Mouse (Mus musculus) T-cell, adult 2 months (primary cell): ENCODE measurements around the gene Gstm1.
"Not testable (repeated sequence)": the region's sequence is repeated elsewhere in the genome, so short reads cannot be mapped to it uniquely, and the experiment has no call there.

ENCODE experiments used
- DNase-seq: peaks from one replicate; pipeline ENCODE4 v3.0.0; 2022; ENCODE audit warnings: low spot score

The Gstm1 gene

DNA sequence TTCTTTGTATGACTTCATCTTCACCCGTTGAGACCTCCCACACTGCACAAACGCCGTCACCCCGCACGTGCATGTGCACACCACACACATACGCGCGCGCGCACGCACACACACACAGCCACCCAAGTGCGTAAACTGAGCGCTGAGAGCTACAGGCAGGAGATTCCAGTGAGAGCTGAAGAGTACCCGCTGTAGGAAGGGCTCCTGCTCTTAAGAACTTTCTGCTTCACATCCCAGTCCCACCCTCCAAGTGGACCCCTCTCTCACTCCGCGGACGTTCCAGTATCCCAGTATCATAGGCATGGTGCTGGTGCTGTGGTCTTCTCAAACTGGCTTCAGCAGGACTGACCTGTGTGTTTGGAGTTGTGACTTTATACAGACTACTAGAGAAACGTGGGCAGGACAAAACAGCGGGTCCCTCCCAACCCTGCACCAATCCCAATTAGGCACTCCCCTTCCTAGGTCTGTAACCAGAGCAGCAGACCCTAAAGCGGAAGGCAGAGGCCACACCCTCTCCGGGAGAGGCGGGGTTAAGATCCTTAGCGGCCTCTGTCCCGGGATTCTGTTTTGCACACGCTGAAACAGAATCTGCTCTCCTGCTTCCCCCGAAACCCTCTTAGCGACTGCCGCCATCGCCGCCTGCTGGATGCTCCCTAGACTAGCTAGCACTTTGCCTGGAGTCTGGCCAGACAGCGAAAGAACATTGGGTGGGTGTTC, at the start of gene Gstm1:
Gstm1 (minus strand) TSS at position 501 of the 717 bp plus-strand sequence.
- DNase-seq: peak; percentile 69

DNA sequence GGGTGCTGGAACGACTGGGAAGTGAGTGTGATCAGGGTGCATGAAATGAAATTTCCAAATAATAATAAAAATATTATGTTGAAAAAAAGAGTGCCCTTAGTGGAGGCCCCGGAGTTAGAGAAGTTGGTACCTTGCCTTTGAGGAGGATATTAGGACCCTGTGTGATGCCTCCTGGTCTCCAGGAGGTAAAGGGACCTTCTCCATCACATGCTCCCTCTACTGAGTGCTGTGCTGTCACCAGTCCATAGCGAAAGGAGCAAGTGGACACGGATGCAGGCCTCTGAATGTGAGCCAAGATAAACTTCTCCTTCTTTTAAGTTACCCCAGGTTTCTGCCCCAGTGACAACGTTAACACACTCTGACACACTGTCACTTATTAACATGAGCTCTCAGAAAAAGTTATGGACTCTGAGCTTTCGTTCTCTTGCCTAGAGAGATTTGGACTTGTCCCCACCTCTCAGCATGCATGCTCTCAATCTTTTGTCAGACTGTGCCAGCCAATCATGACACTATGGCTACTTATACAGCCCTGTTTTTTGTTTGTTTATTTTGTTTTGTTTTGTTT, 49.7 kb upstream of the Gstm1 start:
- no peak for DNase-seq

DNA sequence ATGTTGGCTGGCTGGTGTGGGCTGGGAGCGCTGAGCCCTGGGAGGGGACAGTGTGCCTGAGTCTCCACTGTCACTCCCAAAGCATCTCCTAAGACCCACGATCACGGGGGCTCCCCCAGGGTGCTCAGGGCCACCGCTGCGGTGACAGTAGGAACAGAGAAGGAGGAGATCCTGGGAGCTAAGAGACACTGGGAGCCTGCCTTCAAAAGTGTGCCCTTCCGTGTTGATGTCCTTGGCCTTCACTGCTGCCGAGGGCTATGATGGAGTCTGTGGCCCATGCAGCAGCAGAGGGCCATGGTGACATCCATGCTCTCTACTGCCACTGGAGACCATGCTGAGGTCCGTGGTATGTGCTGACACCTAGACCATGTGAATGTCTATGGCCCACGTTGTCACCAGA, 47.8 kb upstream of the Gstm1 start:
- DNase-seq: no peak

DNA sequence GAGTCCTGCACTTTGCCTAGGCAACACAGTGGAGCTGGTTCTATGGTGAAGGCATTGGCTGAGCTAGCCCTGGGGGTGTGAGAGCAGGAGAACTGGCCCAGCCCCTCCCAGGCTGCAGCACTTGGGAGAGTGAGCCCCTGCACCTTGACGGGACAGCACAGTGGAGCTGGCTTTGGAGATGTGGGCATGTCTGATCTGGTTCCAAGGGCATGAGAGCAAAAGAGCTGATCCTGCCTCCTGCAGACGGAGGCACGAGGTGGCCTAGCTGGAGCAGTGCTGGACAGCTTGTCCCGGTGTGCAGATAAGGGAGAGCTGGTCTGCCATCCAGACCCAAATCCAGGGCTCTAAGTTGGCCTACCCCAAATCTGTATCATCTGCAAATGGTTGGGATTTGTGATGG, 46.9 kb upstream of the Gstm1 start:
- DNase-seq: no peak

DNA sequence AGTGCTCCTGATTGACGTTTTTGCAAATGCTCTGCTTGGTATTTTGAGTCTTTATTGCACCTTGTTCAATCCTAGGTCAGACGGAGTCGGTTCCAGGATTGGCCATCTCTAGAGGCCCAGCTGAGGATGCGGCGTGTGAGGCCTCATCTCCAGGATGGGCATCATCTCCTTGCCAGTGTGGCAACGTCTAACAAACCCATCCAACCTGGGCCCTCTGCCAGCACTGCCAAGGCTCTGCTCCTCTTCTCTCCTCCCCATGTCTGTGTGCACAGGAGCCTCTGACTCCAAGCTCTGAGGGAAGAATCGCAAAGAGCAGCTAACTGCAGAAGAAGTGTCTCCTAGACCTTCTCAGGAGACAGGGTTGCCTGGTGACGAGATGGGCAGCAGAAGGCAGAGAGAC, 44.9 kb upstream of the Gstm1 start:
- no peak for DNase-seq

DNA sequence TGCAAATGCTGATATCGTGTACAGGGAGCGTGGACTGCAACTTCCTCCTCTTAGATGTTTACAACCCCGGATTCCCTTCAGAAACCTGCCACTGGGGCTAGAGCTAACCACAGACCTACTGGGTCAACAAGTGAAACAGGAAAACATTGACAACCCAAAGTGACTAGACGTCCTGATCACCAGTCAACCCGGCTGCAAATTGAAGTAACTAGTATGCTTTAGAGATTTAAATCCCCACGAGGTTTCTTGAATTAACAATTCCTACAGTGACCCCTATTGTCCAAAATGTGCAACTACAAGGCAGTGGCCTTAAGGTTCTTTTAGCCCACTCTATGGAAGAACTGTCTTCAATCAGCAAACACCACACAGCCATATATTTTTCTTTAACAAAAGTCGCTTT, 43.6 kb upstream of the Gstm1 start:
- peak; percentile 50 for DNase-seq

DNA sequence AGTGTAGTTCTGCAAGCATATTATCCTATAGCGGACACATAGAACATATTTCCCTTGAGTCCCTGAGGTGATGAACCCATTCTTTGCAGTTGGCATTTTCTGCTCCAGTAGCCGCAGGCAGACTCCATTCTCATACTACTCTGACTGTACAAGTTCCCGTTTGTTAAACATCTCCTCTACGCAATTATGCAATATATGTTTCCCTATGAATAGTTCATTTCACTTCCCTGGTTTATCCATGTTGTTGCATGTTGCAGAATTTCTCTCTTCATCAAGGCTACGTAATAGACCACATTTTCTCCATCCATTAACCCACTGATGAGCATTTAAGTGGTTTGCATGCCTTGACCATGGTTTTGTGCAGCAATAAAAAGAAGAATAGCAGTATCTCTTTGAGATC, 32.7 kb upstream of the Gstm1 start:
- DNase-seq: no peak

DNA sequence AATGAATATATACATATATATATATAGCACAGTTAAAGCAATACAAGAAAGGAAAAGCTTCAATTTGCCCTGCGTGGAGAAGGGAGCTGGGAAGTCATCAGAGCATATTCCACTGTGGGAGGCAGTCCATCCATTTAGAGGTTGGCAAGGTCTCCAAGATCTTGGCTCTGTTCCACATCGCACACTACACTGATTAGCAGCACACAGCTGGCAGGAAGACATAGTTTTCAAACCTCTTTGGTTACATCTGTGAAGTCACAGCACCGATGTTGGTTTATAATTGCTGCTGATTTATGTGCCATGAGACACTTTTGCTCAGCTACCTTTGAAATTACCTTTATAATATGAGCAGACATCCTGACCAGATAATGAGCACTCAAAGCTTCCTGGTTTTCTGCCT, 30.5 kb upstream of the Gstm1 start:
- DNase-seq: no peak

DNA sequence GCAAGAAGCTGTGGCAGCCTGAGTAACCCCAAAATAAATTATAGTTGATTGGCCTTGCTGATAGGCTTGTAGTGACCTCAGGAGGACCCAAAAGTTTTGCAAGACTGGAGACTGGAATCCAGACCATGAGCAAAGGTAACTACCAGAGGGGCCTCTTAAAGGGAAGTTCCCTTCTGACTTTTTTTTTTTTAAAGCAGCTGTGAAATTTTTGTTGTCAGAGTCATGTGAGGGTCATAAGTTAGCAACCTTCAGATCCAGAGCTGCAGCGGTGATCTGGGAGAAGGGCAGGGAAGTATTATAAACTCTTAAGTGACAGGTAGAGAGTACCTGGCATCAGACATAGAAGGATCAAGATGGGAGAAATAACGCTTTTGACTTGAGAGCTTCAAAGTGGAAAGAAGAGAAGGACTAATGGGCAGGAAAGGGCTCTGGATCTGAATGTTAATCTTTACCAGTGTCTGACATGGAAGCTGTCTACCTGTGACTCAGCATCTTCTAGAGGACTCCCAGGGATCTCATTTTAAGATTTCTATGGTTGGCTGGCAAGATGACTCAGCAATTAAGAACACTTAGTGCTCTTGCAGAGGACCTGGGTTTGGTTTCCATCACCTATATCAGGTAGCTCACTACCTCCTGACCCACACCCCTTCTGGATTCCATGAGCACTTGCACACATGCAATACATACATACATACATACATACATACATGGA, 29.3 kb upstream of the Gstm1 start:
- no peak for DNase-seq

DNA sequence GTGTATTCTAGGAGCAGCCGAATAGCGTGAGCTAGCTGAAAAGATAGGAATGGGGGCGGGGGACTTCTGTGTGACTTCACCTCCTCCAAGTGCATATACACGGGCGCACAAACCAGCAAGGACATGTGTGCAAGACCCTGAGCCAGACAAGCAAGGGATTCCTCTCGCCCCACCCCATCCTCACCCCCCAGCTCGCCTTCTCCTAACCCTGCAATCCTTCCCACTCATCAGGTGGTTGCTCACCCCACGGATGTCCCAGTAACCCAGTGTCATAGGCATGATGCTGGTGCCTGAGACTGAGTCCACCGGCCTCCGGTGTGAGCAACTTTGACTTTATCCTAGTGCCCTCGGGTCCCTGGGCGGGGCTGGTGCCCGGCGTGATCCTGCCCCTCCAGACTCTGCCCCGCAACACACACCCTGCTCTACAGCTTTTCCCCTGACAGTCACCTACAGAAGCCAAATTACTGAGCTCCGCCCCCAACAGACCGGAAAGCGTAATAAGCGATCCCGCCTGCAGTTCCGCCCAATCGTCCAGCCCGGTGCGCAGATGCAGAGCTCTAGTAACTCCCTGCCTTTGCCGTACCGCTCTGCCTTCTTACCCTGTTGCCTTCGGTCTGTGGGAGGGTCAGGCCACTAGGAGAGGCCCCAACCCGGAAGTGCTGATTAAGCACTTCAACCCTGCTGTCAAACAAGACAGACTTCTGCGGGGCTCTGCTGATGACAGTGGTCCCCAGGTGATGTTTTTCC, 26.8 kb upstream of the Gstm1 start, which contains the start of gene Gstm4:
Gstm4 (minus strand) TSS at position 501 of the 747 bp plus-strand sequence.
- DNase-seq: peak; percentile 89

DNA sequence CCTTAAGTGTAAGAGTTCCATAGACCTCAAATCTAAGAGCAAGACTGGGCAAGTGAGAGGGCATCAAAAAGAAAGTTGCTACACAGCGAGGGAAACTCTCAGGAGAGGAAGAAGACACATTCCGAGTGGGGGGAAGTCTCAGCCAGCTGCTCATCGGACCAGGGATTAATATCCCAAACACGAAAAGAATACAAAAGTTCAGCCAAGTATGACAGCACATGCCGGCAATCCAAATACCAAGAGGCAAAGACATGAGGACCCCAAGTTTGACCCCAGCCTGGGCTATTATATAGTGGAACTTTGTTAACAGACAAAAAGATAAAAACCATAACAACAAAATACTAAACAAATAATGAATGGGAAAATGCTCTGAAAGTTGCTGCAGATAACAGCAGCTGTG, 15.4 kb upstream of the Gstm1 start:
- no peak for DNase-seq

DNA sequence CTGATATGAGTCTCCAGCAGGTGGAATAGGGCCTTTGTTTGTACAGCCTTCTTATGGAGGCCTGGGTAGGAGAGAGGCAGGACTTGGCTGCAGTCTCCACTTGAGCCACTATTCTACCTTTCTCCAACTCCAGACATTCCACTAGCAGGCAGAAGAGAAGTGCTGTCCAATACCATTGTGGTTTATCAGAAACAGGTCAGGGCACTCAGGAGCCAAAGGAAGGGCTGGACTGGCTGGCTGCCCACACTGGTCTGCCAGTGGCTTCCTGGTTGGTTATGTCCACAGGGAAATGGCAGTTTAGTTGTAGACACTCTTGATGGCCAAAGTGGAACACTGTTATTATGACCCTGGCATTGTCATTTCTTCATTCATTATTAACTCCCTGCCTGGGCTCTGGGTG, 14.3 kb upstream of the Gstm1 start:
- no peak for DNase-seq

DNA sequence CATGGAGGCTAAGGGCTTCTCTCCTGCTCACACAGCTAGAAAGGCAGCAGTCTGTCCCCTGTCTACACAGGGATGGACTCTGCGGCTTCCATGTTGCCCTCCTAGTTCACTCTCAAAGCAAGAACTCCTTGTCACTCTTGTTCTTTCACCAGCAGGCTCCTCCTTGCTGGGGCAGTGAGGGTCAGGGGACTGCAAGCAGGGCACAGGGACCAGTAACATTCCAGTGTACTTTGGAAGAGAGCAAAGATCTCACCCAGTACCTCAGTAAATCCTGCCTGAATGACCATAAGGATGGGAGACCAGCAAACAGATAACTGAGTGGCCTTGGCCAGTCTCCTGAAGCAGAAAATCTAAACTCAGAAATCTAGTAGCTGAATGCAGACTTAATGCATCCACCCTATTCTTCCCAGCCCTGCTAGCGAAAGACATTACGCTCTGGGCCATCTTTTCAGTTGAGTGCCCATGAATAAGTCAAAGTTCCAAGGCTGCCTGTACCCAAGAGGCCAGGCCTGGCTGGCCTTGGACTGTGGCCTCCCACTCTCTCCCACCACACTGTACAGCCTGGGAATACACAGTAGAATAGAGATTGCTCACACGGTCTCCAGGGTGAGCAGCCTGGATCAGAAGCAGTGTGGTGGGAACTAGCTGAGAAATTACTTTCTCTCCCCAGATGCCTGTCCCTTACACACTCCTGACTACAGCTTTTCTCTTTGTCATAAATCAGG, 11.0 kb upstream of the Gstm1 start:
- DNase-seq: no peak

DNA sequence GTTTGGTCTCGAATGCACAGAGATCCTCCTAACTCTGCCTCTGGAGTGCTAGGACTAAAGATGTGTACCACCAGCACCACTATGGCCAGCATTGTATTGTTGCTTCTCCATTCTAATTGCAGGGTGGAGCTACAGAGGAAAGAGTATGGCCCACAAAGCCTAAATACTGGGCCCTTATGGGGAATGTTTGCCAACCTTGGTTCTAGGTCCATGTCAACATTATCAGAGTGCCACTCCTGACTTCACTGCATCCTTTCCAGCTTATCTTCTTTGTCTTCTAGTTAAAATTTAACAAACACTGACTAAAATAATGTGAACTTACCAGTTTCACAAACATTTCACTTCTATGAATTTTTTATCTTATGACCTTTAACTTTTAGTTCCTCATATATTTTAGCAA, 8.8 kb upstream of the Gstm1 start:
- no peak for DNase-seq

DNA sequence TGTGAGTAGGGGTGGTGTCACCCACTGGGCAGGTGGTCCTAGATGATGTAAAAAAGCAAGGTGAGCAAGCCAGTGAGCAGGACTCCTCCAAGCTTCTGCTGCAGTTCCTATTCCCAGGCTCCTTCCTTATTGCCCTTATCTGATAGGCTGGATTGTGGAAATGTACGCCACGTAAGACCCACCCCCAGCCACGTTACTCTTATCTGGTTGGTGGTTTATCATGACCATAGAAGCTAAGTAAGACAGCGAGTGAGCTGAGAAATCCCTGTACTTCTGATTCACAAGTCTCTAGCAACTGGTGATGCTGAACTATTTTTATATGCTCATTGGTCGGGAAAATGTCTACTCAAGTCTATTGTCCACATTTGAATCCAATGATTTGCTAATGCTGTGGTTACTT, 8.3 kb upstream of the Gstm1 start:
- DNase-seq: no peak

DNA sequence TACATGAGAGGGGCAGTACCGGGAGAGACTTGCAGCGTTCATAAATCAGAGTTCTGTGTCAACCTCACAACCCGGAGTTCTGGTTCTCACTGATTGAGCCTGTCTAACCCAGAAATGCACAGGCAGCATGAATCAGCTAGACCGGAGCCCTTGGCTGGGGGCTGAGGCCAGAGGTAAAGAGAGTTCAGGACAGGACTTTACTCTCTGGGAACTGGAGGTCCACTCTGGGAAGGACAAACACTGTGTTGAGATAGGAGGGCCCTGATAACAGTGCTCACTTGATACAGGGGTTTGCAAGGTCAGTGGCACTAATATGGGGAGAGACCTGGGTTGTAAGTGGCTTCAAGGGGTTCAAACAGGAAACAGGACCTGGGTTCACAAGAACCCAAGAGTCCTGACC, 7.5 kb upstream of the Gstm1 start:
- DNase-seq: no peak

DNA sequence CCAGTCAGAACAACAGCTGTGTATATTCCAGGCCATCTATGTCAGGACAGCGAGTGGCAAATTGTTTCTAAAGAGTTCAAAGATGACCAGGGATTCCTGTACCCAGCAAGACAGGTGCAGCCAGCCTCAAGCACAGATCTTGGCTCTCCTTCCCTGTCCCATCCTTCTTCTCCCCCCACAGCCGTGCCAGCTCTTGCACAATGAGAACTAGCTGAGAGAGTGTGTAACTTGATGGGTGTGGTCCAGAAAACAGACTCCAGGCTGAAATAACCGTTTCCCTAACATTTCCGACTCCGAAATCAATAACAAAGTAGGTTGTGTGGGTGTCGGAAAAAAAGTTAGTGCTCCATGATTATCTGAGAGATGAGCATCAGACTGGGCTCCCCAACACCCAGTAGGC, 4.9 kb upstream of the Gstm1 start:
- no peak for DNase-seq

DNA sequence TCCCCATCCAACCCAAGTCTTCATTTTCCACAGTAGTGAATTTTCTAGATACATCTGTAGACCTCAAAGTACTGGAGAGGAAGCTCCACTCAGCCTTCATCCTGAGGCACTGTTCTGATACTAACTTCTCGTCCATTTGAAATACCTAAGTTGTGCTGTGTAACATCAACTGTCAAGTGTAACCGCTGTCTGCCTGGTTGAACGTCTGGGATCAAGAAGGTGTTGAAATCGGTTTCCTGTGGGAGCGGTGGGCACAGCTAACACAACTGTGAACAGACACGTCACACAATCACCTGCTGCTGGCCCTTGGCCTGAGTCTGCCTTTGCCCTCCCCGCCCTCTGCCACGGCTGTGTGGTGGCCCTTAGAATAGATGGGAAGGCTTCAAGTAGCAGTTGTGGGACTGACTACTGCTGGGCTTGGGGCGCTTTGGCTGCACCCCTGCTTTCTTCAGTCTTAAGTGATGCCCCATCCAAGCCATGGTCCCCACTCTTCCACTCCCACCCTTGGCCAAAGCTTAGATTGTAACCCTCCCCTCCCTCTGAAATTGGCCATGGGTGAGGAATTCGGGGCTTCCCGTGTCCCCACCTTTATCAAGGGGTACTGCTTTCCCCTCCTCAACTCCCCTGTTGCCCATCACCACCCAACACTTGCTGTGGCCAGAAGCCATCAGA, 2.7 kb upstream of the Gstm1 start:
- not testable (repeated sequence) for DNase-seq

DNA sequence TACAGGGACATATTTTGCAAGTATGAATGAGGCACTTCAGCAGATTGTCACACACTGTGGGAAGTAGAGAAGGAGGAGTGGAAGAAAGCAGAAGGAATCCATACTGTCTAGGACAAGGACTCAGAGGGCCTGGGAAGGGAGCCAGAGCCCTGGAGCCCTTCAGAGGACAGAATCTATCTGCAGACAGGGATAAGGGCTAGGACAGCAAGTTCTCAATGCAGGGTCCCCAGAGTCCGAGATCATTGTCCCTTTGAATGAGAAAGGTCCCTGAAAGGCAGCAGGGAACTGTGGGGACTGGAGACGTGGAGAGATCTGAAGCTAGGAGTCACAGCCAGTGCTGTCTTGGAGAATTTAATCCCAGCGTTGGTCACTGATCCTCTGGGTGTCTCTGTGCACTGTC, 1.5 kb upstream of the Gstm1 start:
- not testable (repeated sequence) for DNase-seq

DNA sequence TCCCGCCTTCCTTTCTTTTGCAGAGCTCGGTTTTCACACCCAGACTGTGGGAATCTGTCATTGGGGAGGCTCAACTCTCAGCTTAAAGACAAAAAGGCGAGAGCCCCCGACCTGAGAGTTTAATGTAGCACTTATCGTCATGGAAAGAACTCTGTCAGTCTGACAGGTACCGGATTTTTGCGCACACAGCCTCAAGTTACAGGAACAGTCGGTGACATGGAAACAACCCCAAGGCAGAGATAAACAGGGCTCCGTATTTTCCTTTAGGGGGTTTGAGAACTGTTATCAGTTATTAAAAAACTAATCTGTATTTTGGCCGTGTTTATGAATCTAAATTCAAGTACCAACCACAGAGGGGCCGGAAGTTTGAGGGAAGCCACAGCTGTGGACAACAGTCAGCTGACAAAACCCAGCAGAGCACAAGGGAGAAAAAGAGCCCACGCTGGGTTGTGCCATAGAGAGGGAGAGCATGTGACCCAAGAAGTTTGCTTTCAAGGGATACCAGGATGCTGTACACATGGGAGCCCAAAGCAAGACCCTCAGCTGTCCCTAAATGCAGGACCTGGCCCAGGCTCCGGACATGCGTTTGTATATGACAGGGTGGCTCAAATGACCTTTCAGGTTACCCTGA, 532 bp upstream of the Gstm1 start:
- no peak for DNase-seq

DNA sequence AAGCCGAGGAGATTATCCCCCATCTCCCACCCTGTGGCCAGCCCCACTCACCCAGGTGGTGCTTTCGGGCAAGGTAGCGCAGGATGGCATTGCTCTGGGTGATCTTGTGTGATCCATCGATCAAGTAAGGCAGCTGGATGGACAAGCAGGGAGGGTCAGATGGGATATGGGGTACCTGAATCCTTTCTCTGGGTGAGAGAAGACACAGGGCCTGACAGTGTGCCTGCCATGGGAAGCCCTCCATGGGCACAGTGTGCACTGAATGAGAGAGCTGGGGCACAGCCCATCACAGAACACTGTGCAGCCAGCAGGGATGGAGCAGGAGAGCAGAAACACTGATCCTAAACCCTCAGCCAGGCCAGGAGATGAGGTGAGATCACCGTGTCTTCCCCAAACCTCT, 1.3 kb downstream of the Gstm1 start:
- not testable (repeated sequence) for DNase-seq
